Mouse (Mus musculus): ENCODE data around the gene Cdh23. TPM values are rescaled to one million over a fixed set of nuclear protein-coding genes. Genes with fewer than 3 reads are reported as not detected.

The Cdh23 gene
- polyA plus RNA-seq, 1 experiment from 2014 or later = 2.0 TPM

- Histone ChIP-seq H3K4me1 (ENCODE audit: control insufficient read depth, insufficient read depth, low read length) (no peaks in the 10 kb centered on the region), H3K27ac (ENCODE audit: low read depth, low read length) (no peak overlapping the region), H3K27me3 (replicated peaks; ENCODE audit: control insufficient read depth, insufficient read depth, low read length) (no peaks in the 10 kb centered on the region), H3K9me3 (replicated peaks; ENCODE audit: control insufficient read depth, low read length) (no peaks in the 10 kb centered on the region), H3K36me3 (ENCODE audit: control insufficient read depth, insufficient read depth, low read length) (no peaks in the 10 kb centered on the region), H3K9ac (ENCODE audit: low read length) (no peak overlapping the region), H3K4me2 (ENCODE audit: low read length) (no peak overlapping the region), H3K4me3 (ENCODE audit: low read depth, low read length) (no peak overlapping the region)
- no peak for ATAC-seq
- 47% methylated on average over 24 of the region's 24 CpGs for WGBS
- DNase-seq (ENCODE audit: low spot score) = no peak
Measured at GRCm38 (mm10) chr10:60566369-60567037, 129.8 kb downstream of the Cdh23 start.

GRCm38 (mm10) chr10:60564136-60564535 is 132.2 kb downstream of the Cdh23 start:
- DNase-seq (ENCODE audit: low spot score) (no peak), ATAC-seq (no peak)
- Histone ChIP-seq H3K9ac (ENCODE audit: low read length) (no peak overlapping the region), H3K4me1 (ENCODE audit: control insufficient read depth, insufficient read depth, low read length) (no peaks in the 10 kb centered on the region), H3K4me2 (ENCODE audit: low read length) (no peak overlapping the region), H3K27me3 (replicated peaks; ENCODE audit: control insufficient read depth, insufficient read depth, low read length) (no peaks in the 10 kb centered on the region), H3K27ac (ENCODE audit: low read depth, low read length) (no peak overlapping the region), H3K36me3 (ENCODE audit: control insufficient read depth, insufficient read depth, low read length) (no peaks in the 10 kb centered on the region), H3K4me3 (ENCODE audit: low read depth, low read length) (no peak overlapping the region), H3K9me3 (replicated peaks; ENCODE audit: control insufficient read depth, low read length) (no peaks in the 10 kb centered on the region)
- WGBS = 79% methylated on average over 6 of the region's 6 CpGs

- Histone ChIP-seq H3K4me2 (ENCODE audit: low read length) (no peak overlapping the region), H3K4me3 (ENCODE audit: low read depth, low read length) (no peak overlapping the region), H3K36me3 (ENCODE audit: control insufficient read depth, insufficient read depth, low read length) (no peaks in the 10 kb centered on the region), H3K27ac (ENCODE audit: low read depth, low read length) (no peak overlapping the region), H3K27me3 (replicated peaks; ENCODE audit: control insufficient read depth, insufficient read depth, low read length) (no peaks in the 10 kb centered on the region), H3K9me3 (replicated peaks; ENCODE audit: control insufficient read depth, low read length) (no peaks in the 10 kb centered on the region), H3K9ac (ENCODE audit: low read length) (no peak overlapping the region), H3K4me1 (ENCODE audit: control insufficient read depth, insufficient read depth, low read length) (no peaks in the 10 kb centered on the region)
- ATAC-seq = no peak; the same call in 1 of the 2 replicates
- DNase-seq (ENCODE audit: low spot score) = no peak
- WGBS = 19% methylated on average over 7 of the region's 7 CpGs
Measured at GRCm38 (mm10) chr10:60562946-60563345, 133.3 kb downstream of the Cdh23 start.

- WGBS = 26% methylated on average over 9 of the region's 9 CpGs
- ATAC-seq (no peak), DNase-seq (ENCODE audit: low spot score) (no peak)
- Histone ChIP-seq H3K36me3 (ENCODE audit: control insufficient read depth, insufficient read depth, low read length) (no peaks in the 10 kb centered on the region), H3K27me3 (replicated peaks; ENCODE audit: control insufficient read depth, insufficient read depth, low read length) (no peaks in the 10 kb centered on the region), H3K4me2 (ENCODE audit: low read length) (no peak overlapping the region), H3K9ac (ENCODE audit: low read length) (no peak overlapping the region), H3K9me3 (replicated peaks; ENCODE audit: control insufficient read depth, low read length) (no peaks in the 10 kb centered on the region), H3K4me1 (ENCODE audit: control insufficient read depth, insufficient read depth, low read length) (peaks cover 3% of the 10 kb centered on the region; the same call in 1 of the 2 replicates), H3K4me3 (ENCODE audit: low read depth, low read length) (no peak overlapping the region), H3K27ac (ENCODE audit: low read depth, low read length) (no peak overlapping the region)
Measured at GRCm38 (mm10) chr10:60558491-60558927, 137.8 kb downstream of the Cdh23 start.

GRCm38 (mm10) chr10:60552951-60553635 is 143.2 kb downstream of the Cdh23 start:
- H3K36me3 ChIP-seq (ENCODE audit: control insufficient read depth, insufficient read depth, low read length) = no peaks in the 10 kb centered on the region
- DNase-seq (ENCODE audit: low spot score) (no peak), ATAC-seq (0 out of 2 replicates have a peak, but pooled peaks have one; percentile 7)
- H3K27me3 ChIP-seq (replicated peaks; ENCODE audit: control insufficient read depth, insufficient read depth, low read length) = no peaks in the 10 kb centered on the region
- no peak overlapping the region for H3K27ac ChIP-seq (ENCODE audit: low read depth, low read length)
- H3K9me3 ChIP-seq (replicated peaks; ENCODE audit: control insufficient read depth, low read length) = no peaks in the 10 kb centered on the region
- no peak overlapping the region for H3K4me3 ChIP-seq (ENCODE audit: low read depth, low read length)
- no peak overlapping the region for H3K9ac ChIP-seq (ENCODE audit: low read length)
- no peak overlapping the region for H3K4me2 ChIP-seq (ENCODE audit: low read length)
- peaks cover 3% of the 10 kb centered on the region; the same call in 1 of the 2 replicates for H3K4me1 ChIP-seq (ENCODE audit: control insufficient read depth, insufficient read depth, low read length)
- WGBS = 43% methylated on average over 3 of the region's 4 CpGs

- Histone ChIP-seq H3K27ac (ENCODE audit: low read depth, low read length) (no peak overlapping the region), H3K9me3 (replicated peaks; ENCODE audit: control insufficient read depth, low read length) (no peaks in the 10 kb centered on the region), H3K4me2 (ENCODE audit: low read length) (no peak overlapping the region), H3K4me3 (ENCODE audit: low read depth, low read length) (no peak overlapping the region), H3K27me3 (replicated peaks; ENCODE audit: control insufficient read depth, insufficient read depth, low read length) (no peaks in the 10 kb centered on the region), H3K4me1 (ENCODE audit: control insufficient read depth, insufficient read depth, low read length) (no peaks in the 10 kb centered on the region), H3K36me3 (ENCODE audit: control insufficient read depth, insufficient read depth, low read length) (no peaks in the 10 kb centered on the region), H3K9ac (ENCODE audit: low read length) (no peak overlapping the region)
- 87% methylated on average over 18 of the region's 18 CpGs for whole genome bisulfite sequencing
- DNase-seq (ENCODE audit: low spot score) (no peak), ATAC-seq (no peak)
Measured at GRCm38 (mm10) chr10:60539164-60539914, 157.0 kb downstream of the Cdh23 start.

GRCm38 (mm10) chr10:60536098-60536811 is 160.0 kb downstream of the Cdh23 start:
- no peak overlapping the region for H3K27ac ChIP-seq (ENCODE audit: low read depth, low read length)
- H3K9me3 ChIP-seq (replicated peaks; ENCODE audit: control insufficient read depth, low read length) = no peaks in the 10 kb centered on the region
- WGBS = 22% methylated on average over 13 of the region's 14 CpGs
- no peaks in the 10 kb centered on the region for H3K4me1 ChIP-seq (ENCODE audit: control insufficient read depth, insufficient read depth, low read length)
- no peak overlapping the region for H3K4me2 ChIP-seq (ENCODE audit: low read length)
- ATAC-seq (peak; percentile 46; the same call in 1 of the 2 replicates), DNase-seq (ENCODE audit: low spot score) (peak; percentile 52)
- H3K27me3 ChIP-seq (replicated peaks; ENCODE audit: control insufficient read depth, insufficient read depth, low read length) = no peaks in the 10 kb centered on the region; the same call in 1 of the 2 replicates
- no peak overlapping the region for H3K9ac ChIP-seq (ENCODE audit: low read length)
- no peak overlapping the region for H3K4me3 ChIP-seq (ENCODE audit: low read depth, low read length)
- no peaks in the 10 kb centered on the region for H3K36me3 ChIP-seq (ENCODE audit: control insufficient read depth, insufficient read depth, low read length)

GRCm38 (mm10) chr10:60532502-60532901 is 163.8 kb downstream of the Cdh23 start:
- Histone ChIP-seq H3K4me2 (ENCODE audit: low read length) (no peak overlapping the region), H3K4me3 (ENCODE audit: low read depth, low read length) (no peak overlapping the region), H3K36me3 (ENCODE audit: control insufficient read depth, insufficient read depth, low read length) (no peaks in the 10 kb centered on the region), H3K9me3 (replicated peaks; ENCODE audit: control insufficient read depth, low read length) (no peaks in the 10 kb centered on the region), H3K27me3 (replicated peaks; ENCODE audit: control insufficient read depth, insufficient read depth, low read length) (no peaks in the 10 kb centered on the region; the same call in 1 of the 2 replicates), H3K9ac (ENCODE audit: low read length) (no peak overlapping the region), H3K27ac (ENCODE audit: low read depth, low read length) (no peak overlapping the region), H3K4me1 (ENCODE audit: control insufficient read depth, insufficient read depth, low read length) (no peaks in the 10 kb centered on the region)
- ATAC-seq (no peak), DNase-seq (ENCODE audit: low spot score) (peak; percentile 29)
- WGBS = 67% methylated on average over 4 of the region's 4 CpGs
